Mouse (Mus musculus): ENCODE data around the gene Grrp1.
"Not testable (repeated sequence)": the region's sequence is repeated elsewhere in the genome, so short reads cannot be mapped to it uniquely, and the experiment has no call there.

Grrp1 gene

DNA sequence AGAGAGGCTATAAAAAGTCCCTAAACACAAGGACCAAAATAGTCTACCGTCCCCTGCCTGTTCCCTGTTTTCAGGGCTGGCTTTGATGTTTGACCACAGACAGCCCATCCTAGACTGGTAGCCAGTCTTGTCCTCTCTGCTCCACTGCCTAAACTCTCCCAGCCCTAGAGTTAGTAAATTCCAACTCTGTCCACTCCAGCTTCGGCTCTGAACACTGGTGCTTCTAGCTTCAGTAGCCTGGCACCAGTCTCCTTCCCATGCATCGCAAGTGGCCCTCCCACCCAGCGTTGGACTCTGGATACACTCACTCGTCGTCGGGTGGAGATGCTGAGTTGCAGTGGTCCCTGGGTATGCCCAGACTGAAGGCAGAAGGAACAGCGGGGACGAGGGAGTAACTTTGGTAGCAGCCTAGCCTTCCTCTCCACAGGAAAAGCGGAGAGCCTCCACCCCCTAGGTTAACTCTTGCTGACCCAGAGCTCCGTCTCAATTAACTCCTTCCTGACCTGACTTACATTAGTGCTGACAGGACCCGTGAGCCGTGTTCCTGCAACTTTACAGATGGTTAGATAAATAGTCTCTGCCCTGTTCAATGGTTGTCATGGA is at the start of gene Grrp1:
Grrp1 (minus strand) TSS at position 385 of the 603 bp plus-strand sequence.
- DNase-seq (ENCODE audit: low spot score in 2 of 2), result no peak

DNA sequence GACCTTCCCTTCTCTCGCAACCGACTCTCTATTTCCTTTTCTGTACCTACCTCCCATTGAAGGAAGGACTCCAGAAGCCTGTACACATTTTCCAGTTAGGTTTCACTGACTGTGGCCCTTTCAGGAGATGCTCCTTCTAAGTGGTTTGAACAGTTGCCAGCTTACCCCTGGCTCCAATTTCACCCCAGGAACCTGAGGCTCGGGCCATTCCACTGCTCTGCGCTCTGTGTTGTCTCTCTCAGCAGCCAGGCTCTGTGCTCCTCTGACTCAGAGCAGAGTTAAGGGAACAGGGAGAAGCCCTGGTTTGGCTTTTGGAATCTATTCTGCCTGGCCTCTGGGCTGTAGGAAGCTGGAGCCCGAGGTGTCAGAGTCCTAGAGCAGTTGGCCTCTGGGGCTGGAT is 48.2 kb upstream of the Grrp1 start:
- DNase-seq (ENCODE audit: low spot score in 2 of 2), result no peak

DNA sequence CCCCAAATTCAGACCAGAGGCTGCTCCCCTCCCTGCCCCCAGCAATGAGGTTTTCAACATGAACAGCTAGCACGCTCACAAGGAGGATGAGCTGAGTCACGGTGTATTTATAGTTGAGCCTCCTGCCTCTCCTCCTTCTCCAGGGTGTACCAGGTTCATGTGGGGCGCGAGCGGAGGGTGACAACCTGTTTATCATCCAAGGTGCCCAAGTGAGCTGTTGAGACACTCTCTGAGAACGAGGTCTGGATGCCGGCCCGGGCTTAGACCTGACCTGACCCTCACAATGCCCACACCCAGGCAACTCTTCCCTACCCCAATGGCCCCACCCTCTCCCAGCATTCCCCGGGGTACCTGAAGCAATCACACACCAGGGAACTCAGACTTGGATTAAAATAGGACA is 46.4 kb upstream of the Grrp1 start:
- DNase-seq (ENCODE audit: low spot score in 2 of 2), result no peak

DNA sequence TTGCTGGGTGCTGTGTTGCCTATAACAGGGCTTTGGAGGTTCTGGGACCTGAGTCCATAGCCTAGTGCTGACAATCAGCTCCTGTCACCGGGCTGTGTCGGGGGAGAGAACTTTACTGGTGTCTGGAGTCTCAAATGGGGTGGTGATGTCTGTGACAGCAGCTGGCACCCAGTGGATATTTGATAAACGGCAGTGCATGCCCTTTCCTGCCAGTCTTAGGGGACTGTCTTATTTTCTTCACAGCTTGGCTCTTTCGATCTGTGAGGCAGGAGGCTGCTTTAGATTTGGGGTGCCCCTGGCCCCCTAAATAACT is 45.5 kb upstream of the Grrp1 start:
- DNase-seq (ENCODE audit: low spot score in 2 of 2), result no peak

DNA sequence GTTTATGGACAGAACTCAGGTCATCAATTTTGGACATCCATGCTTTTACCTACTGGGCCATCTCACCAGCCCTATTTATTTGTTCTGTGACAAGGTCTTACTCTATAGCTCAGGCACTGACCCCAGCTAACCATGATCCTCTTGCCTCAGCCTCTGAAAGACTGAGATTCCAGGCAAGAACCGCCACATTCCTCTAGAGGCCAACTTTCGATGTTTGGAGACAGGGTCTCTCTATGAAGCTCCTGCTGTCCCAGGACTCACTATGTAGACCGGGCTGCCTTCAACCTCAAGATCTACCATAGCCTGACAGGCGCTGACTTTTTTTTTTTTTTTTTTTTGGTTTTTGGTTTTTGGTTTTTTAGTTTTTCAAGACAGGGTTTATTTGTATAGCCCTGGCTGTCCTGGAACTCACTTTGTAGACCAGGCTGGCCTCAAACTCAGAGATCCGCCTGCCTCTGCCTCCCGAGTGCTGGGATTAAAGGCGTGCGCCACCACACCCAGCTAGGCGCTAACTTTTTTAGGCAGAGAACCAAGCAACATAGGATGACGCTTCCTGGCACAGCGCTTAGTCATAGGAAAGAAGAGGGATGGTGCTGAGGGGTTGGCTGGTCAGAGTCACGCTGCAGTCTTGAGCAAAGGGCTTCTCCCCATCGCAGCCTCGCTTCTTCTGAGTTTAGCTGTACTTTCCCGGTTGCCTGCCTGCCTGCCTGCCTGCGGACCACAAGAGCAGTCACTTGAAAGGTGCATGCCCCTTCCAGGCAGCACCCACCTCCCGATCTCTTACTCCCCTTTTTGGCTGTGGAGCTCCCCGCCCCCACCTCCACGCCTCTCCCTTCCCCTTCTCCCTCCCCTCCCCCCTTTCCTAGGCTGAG is 45.0 kb upstream of the Grrp1 start:
- DNase-seq (ENCODE audit: low spot score in 2 of 2), result no peak

DNA sequence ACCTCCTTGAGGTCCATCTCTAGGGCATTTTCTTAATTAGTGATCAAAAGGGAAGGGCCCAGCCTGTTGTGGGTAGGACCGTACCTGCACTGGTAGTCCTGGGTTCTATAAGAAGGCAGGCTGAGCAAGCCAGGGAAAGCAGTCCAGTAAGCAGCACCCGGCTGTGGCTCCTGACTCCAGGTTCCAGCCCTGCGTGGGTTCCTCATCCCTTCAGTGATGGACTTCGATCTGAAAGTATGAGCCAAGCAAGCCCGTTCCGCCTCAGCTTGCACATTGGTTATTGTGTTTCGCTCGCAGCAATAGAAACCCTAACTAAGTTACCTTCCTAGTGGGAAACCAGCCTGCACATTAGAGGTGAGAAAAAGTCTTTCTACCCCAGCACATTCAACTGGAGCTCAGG is 43.5 kb upstream of the Grrp1 start:
- no peak for DNase-seq (ENCODE audit: low spot score in 2 of 2)

DNA sequence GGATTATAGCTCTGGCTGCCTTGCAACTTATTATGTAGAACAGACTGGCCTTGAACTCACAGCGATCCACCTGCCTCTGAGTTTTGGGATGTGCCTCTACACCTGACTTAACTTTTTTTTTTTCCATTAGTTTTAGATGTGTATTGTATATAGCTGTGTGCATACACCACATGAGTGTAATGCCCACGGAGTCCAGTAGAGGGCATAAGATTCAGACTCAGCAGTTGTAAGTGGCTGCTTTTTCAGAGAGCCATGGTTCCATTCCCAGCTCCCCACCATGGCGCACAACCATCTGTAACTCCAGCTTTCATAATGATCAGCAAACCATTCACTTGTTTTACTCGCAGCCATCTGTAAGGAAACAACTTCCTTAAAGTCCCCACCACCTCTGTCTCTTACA is 42.6 kb upstream of the Grrp1 start:
- no peak for DNase-seq (ENCODE audit: low spot score in 2 of 2)

DNA sequence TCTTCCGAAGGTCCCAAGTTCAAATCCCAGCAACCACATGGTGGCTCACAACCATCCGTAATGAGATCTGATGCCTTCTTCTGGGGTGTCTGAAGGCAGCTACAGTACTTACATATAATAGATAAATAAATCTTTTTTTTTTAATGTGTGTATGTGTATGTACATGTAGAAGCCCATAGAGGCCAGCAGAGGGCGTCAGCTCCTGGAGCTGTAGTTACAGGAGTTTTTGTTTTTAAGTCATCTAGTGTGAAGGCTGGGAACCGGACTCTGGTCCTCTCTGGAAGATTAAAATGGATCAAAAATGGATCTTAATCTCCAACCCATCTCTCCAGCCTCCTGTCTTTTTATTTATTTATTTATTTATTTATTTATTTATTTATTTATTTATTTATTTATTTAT is 42.2 kb upstream of the Grrp1 start:
- not testable (repeated sequence) for DNase-seq (ENCODE audit: low spot score in 2 of 2)

DNA sequence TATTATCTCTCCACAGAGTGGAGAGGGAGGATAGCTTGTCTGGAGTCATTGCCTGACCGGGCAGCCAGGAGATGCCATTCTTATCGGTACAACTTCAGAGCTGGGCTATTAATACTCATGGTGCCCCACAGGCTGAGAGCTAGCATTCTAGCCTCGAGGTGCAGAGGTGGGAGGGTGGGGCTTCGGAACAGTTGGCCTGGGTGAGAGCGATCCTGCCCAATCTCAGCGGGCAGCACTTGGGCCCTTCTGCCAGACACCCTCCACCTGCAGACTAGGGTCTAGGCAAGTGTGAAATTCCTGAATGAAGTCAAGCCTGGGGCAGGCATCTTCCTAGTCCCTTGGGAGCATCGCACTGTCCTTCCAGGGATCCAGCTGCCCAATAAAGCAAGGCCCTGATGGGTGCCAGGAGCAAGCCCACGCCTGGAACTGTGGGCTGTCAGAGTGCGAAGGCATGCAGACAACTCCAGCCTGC is 39.8 kb upstream of the Grrp1 start:
- no peak for DNase-seq (ENCODE audit: low spot score in 2 of 2)

DNA sequence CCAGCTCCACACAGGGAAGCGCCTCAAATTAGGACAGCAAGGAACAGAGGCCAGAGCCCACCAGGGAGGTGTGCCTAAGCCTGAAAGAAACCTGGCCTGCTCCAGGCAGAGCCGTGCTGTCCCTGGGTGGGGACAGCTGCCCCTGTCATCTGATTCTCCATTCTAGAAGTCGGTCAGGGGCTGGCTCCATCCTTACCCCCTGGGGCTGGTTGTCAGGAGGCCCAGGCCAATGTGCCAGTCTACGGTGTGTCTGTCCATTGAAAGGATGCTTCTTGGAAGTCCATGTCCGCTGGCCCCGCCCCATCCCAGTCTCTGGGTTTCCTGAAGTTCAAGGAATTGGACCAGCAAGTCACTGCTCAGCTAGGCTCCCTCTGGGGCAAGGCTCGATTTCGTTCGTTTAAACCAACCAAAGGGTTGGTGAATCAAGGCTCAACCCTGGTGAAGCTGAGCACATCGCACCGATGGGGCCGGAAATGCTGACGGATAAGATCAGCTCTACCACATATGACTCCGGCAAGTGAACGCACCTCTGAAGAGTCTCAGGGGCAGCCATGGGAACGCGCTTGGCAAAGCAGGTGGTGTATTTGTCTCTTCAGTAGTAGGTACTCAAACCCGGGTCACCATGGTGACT is 39.3 kb upstream of the Grrp1 start:
- no peak for DNase-seq (ENCODE audit: low spot score in 2 of 2)

DNA sequence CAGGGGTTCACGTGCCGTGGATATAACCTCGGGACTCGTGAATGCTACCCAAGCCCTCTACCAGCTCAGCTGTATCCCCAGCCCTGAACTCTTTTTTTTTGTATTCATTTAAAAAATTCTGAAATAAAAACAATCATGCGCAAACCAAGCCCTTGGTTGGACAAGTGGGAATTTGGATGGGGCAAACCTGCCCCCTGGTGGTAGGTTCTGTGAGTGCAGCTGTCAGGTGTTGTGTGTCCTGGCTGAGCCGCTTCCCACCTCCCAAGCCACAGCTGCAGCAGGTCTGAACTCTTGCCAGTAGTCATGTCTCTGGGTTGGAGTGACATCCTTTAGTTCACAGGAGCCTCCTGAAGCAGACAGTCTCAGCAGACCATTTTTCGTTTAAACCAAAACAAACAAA is 38.2 kb upstream of the Grrp1 start:
- DNase-seq (ENCODE audit: low spot score in 2 of 2), result peak in 1 of 2 experiments; percentile 68

DNA sequence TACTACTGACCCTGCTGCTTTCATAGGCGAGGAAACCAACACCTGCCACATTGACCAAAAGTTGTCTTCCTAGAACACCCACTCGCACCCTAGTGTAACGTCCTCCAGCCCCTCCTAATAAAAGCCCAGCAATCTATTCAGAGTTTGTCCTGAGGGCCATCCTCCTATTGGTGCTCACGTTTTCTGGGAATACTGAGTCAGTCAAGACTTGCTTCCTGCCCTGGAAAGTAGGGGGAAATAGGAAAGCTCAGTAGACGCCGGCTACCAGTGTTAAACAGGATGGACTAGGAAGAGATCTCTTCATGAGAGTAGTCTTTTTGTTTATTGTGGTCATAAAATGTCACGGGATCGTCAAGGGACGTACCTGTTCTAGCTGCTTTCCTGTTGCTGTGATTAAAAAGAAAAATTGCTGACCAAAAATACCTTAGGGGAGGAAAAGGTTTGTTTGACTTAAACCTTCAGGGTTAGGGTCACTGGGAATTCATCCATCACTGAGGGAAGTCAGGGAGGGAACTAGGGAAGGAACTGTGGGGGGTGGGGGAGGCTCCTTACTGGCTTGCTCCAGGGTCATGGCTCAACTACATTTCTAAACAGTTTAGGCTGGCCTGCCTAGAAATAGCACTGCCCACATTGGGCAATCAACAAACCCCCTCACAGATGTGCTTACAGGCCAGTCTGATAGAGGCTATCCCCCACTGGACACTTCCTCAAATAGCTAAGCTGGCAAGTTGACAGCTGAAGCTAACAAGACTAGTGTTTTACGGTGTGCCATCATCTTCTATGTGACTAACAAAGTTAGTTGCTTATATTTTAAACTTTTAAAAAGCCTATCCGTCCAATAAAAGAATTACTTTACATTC is 34.7 kb upstream of the Grrp1 start:
- no peak for DNase-seq (ENCODE audit: low spot score in 2 of 2)

DNA sequence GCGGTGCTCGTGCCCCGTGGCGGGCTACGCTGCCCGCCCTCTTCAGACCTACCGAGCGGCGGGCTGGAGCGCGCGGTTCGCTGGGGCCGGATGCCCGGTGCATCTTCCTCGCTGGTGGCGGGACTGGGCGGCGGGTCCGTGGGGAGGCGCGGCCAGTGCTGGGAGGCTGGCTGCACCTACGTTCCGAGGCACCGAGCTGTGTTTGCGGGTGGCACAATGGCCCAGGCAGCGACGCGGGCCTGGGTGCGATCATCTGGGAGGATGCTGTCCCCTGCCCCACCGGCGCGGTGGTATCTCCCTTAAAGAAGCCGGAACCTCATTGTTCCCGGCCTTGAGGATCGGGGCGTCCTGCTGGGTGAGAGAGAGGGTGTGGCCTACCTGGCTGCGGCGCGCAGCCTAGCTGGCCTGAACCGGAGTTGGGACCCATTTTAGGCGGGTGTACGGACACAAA is 33.7 kb upstream of the Grrp1 start, which contains the start of gene Pdik1l:
Pdik1l (minus strand) TSS at position 321 of the 451 bp plus-strand sequence.
- peak; percentile 54 to 58 for DNase-seq (ENCODE audit: low spot score in 2 of 2)

DNA sequence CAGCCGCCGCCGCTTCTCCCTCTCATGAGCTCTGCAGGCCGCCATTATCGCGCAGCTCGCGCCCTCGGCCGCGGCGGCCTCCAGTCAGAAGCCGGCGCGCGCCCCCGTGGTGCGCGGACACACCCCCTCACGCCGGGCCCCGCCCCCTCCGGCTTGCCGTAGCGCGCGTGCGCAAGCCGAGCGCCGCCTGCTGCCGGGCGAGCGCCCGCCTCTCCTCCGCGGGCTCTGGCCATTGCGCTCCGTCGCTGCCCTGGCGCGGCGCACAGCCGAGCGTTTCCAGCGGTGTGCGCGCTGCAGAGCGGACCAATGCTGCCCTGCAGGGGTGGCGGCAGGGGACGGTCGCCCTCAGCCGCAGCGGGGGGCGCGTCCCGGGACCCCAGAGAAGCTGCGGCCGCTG is 33.3 kb upstream of the Grrp1 start:
- DNase-seq (ENCODE audit: low spot score in 2 of 2), result peak; percentile 87 to 95

DNA sequence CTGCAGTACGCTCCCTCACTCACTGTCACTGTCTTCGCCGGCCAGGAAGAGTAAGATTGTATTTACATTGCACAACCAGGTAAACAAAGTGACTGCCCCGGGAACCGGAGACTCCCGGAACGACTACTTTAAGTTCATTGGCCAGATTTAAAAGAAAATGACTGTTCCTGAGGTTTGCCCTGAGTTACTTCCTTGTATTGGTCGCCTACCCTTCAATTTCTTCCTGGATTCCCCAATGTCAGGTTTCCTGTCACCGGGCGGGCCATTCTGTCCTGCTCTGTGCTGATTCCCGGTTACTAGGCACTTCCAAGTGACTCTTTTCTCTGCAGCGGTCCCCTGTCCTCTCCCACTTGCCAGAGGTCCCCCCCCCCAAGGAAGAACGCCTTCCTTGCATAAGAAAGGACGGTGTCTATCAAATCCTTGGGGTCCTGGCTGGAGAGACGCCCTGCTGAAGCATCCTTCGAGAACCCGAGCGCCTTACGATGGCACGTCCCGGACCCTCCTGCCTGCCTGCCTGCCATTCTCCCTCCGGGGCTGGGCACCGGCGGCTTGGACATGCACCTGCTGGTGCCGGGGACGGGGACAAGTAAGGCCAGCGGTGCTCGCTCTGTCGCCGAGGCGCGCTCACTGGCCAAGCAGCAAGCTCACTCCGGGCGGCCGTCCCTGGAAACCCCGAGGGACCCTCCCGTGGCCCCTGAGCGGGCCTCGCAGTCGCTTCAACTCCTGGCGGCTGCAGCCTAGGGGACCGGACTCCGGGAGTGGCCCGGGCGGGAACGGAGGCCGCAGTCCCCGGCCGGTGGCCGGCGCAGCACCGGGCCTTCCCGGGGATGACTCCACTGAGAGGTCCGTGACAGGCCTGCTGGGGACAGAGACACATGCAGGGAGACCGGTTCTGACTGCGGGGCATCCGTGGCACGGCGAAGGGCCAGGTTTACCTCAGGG is 32.6 kb upstream of the Grrp1 start:
- DNase-seq (ENCODE audit: low spot score in 2 of 2), result no peak

DNA sequence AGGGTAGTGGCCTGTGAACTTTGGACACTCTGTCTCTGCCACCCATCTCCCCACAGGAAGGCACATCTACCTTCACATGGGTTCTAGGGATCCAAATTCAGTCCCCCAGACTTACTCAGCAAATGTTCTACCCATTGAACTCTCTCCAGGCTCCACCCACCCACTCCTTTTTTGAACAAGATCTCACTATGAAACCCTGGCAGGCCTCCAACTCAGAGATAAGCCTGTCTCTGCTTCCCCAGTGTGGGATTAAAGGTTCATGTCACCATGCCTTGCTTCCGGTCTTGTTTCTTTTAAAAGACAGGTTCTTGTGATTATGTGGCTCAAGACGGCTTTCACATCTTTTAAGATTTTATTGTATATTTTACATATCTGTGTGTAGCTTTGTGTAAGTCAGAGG is 31.0 kb upstream of the Grrp1 start:
- DNase-seq (ENCODE audit: low spot score in 2 of 2), result no peak

DNA sequence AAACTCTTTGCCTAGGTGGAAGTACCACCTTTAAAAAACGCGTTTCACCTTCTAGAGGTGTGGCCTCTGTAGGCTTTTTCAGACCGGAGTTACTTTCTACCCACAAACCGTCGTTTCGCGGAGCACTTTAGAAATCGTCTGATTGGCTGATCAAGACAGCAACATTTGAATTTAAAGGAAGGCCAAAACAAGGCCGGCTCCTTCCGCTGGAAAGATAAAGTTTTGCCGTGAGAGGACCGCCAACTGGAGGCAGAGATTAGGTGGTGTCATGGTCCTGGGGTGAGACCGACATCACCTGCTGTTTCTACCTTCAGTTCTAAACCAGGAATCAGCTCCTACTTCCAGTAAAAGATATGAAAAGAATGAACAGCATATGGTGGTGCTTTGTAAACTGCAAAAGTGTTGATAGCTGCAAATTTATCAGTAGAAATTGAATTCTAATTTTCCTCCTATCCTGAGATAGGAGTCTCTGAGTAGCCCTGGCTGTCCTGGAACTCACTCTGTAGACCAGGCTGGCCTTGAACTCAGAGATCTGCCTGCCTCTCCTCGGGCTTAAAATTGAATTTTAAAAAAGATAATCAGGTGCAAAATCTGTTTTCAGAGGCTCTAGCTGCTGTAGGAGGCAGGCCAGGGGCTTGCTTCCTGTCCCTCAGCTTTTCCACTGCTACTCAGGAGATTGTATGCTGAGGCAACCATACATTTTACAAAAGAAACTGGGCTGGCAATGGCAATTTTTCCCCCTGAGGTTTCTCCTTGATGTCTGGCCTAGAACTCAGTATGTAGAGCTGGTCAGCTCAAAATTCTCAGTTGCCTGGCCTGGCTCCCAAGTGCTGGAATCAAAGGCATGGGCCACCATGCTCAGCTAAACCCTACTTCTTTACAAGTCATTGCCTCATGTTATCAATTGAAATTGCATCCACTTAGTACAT is 19.8 kb upstream of the Grrp1 start:
- DNase-seq (ENCODE audit: low spot score in 2 of 2), result no peak

DNA sequence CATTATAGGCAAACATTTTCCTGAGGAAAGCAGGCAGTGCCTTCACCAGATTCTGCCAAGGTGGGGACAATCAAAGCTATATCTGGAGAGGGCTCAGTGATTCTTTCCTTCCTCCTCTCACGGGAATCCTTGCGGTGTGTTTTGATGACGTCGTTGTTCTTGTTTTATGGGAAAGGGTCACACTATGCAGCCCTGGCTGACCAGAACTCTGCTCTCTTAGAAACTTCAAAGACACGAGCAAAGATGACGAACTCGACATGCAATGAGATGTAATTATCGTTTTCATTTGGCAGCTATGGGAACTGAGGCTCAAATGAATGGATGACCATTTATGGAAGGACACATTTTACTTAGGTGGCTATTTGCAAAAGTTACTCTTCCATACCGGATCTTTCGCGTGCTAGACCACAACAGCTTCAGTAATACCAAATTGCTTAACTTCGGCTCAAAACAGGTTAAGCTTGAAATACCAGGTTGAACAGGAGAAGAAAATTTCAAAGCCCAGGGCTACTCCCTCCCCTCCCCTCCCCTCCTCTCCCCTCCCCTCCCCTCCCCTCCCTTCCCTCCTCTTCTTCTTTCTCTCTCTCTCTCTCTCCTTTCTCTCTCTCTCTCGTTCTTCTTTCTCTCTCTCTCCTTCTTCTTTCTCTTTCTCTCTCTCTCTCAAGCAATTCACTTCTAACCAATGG is 19.0 kb upstream of the Grrp1 start:
- no peak for DNase-seq (ENCODE audit: low spot score in 2 of 2)

DNA sequence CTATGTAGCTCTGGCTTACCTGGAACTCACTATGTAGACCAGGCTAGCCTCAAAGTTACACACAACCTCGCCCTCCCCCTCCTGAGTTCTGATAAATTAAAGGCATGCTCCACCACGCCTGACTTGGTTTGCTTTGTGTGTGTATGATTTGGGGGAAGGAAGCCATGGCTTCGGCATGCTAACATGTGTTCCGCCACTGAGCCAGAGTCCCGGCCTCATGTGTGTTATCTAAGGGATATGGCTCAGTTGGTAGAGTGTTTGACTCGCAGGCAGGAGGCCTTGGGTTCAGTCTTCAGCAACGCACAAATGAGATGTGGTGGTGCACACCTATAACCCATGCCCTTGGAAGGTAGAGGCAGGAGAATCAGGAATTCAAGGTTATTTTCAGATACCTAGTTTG is 18.1 kb upstream of the Grrp1 start:
- no peak for DNase-seq (ENCODE audit: low spot score in 2 of 2)

All from frontal cortex, postnatal 14 days (tissue).